Mouse (Mus musculus): ENCODE data around the gene Rtl8a. TPM values are rescaled to one million over a fixed set of nuclear protein-coding genes. Genes with fewer than 3 reads are reported as not detected.
"Not testable (repeated sequence)": the region's sequence is repeated elsewhere in the genome, so short reads cannot be mapped to it uniquely, and the experiment has no call there.

Gene Rtl8a
- polyA plus RNA-seq (2012; ENCODE audit: insufficient read depth, insufficient read length, low replicate concordance, missing spikeins), result not detected in 2 replicates

DNA sequence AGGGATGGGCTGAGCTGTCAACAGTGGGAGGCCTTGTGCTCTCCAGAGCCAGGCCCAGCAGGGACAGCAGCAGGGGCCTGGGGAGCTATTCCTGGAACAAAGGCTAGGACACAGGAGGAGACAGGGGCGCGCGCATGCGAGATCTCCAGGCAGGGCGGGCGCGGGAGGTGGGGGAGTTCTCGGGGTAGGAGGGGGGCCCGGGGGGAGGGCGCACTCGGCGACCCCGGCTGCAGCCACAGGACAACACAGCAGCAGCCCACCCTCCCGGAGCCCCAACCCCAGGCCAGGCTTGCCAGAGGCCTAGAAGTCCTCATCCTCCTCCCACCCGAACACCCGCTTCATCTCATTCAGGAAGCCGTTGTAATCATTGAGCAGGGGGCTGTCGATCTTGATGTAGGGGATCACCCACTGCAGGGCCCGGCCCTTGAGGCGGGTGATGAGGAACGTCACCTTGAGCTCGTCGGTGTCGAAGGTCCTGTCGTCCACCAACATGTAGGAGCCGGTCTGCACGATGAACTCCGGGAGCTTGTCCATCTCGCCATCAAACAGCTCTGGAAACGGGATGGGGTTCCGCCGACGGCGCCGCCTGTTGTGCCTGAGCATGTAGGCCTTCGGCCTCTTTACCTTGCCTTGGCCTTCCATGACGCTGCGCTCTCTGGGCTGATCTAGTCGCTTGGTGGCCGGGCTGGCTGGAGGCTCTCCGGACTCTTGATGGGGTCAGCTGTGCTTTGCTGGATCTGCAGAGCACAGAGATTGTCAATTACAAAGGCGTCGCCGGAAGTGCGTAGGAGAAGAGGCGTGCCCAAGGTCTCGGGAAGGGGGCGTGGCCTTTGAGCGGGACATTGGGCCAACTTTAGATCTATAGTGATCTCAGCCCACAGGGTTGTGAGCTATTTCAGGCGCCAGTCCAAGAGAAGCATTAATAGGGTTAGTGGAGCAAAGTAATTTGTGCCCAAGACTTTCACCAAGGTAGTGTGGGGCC, at the start of gene Rtl8a:
TSS of gene Rtl8a (minus strand) at position 703 of the 982 bp plus-strand sequence.
- peak within 1 kb of the TSS; percentile 66; the same call in 1 of the 2 replicates for H3K27ac ChIP-seq (ENCODE audit: insufficient read depth, low read depth, low read length)
- not testable (repeated sequence) for H3K4me1 ChIP-seq (ENCODE audit: control insufficient read depth, insufficient read depth, low read length)
- WGBS, result 28% methylated on average over 10 of the region's 50 CpGs
- peak within 1 kb of the TSS; percentile 47 for H3K4me3 ChIP-seq (ENCODE audit: insufficient read depth, low read depth, low read length)

DNA sequence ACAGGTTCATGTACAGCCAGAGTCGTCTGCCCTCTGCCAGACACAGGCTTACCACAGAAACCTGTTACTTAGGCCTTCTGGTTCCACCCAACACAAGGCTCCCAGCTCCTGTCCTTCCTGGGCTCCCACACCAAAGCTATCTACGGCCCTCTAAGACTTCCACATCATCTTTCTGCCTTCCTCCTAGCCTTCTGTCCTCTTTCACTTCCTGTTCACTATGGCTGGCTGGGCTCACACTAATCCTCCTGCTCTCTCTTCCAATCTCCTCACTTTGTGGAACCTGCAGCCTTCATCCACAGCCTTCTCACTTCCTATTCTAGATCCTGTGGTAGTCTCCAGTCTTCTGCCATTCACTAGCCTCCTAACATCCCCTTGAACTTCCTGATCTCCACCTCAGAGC, 49.7 kb upstream of the Rtl8a start:
- H3K27ac ChIP-seq (ENCODE audit: insufficient read depth, low read depth, low read length), result no peak overlapping the region
- WGBS, result 76% methylated on average over 2 of the region's 2 CpGs
- TF ChIP-seq POLR2A (IDR thresholded peaks at IDR 0.05; ENCODE audit: insufficient read depth, low read depth, low read length) (no peak), CTCF (IDR thresholded peaks at IDR 0.05; ENCODE audit: insufficient read depth, low read depth, low read length) (no peak)

GRCm38 (mm10) chrX:53692065-53692464, 48.6 kb upstream of the Rtl8a start:
- Histone ChIP-seq H3K4me1 (ENCODE audit: control insufficient read depth, insufficient read depth, low read length) (no peaks in the 10 kb centered on the region), H3K4me3 (ENCODE audit: insufficient read depth, low read depth, low read length) (no peak overlapping the region), H3K27ac (ENCODE audit: insufficient read depth, low read depth, low read length) (no peak overlapping the region)
- WGBS, result 67% methylated on average over 2 of the region's 2 CpGs
- TF ChIP-seq CTCF (IDR thresholded peaks at IDR 0.05; ENCODE audit: insufficient read depth, low read depth, low read length) (no peak), POLR2A (IDR thresholded peaks at IDR 0.05; ENCODE audit: insufficient read depth, low read depth, low read length) (no peak)

More for the DNA sequence above, 49.7 kb upstream of the Rtl8a start:
- Histone ChIP-seq H3K4me3 (ENCODE audit: insufficient read depth, low read depth, low read length) (no peak overlapping the region), H3K4me1 (ENCODE audit: control insufficient read depth, insufficient read depth, low read length) (no peaks in the 10 kb centered on the region)

GRCm38 (mm10) chrX:53684676-53685075, 41.2 kb upstream of the Rtl8a start:
- H3K27ac ChIP-seq (ENCODE audit: insufficient read depth, low read depth, low read length); H3K4me3 ChIP-seq (ENCODE audit: insufficient read depth, low read depth, low read length); H3K4me1 ChIP-seq (ENCODE audit: control insufficient read depth, insufficient read depth, low read length): not testable (repeated sequence)
- WGBS, result 76% methylated on average over 2 of the region's 4 CpGs

DNA sequence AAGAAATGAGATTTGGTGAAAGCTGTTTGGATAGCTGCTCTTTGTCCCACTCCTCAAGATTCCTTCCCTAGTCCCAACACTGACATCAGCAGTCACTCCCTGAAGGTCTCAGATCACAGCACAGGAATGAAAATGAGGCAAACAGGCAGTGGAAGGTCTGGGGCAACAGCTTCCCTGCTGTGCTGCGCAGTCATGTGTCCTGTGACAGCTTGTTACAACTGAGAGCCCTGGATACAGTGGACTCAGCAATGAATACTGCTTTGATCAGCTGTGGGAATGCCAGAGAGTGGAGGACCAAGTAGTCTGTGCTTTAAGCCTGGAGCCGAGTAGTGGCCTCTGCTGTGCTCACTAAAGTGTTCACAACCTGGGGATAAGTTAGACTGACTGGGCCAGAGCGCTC, 39.2 kb upstream of the Rtl8a start:
- 63% methylated on average over 3 of the region's 3 CpGs for WGBS
- not testable (repeated sequence) for H3K4me1 ChIP-seq (ENCODE audit: control insufficient read depth, insufficient read depth, low read length); H3K4me3 ChIP-seq (ENCODE audit: insufficient read depth, low read depth, low read length); H3K27ac ChIP-seq (ENCODE audit: insufficient read depth, low read depth, low read length)

DNA sequence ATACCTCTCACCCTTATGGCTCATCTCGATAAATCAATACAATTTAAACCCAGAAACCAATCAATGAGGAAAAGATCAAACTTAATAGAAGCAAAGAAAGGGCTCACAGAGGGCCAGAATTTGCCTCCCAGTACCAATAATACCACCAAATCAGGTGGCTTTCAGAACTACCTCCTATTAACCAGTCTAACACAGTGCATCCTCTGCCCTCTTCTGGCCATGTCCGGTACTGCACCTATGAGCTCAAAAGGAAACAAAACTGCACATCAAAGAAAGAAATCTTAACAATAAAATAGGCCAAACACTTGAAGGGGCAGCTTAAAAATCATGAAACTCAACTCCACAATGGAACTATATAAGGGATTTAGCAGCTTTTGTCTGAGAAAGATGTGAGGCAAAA, 33.5 kb upstream of the Rtl8a start:
- not testable (repeated sequence) for H3K4me3 ChIP-seq (ENCODE audit: insufficient read depth, low read depth, low read length); H3K27ac ChIP-seq (ENCODE audit: insufficient read depth, low read depth, low read length)
- 52% methylated on average over 2 of the region's 2 CpGs for WGBS

GRCm38 (mm10) chrX:53670696-53671095, 27.2 kb upstream of the Rtl8a start:
- WGBS, result 18% methylated on average over 4 of the region's 4 CpGs
- peak overlapping the region; percentile 97 for H3K27ac ChIP-seq (ENCODE audit: insufficient read depth, low read depth, low read length)

More for the DNA sequence above, 33.5 kb upstream of the Rtl8a start:
- not testable (repeated sequence) for H3K4me1 ChIP-seq (ENCODE audit: control insufficient read depth, insufficient read depth, low read length)

DNA sequence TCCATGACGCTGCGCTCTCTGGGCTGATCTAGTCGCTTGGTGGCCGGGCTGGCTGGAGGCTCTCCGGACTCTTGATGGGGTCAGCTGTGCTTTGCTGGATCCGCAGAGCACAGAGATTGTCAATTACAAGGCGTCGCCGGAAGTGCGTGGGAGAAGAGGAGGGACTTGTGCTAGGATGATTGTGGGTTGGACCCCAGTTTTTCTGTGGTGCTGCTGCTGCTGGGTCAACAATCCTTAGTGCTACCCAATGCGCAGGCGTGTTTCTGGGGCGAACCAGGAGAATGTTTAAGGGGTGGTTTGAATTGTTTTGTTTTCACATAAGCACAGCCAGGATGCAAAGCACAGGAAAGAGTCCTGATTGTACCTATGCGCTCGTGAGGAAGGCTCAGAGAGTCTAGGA, 26.8 kb upstream of the Rtl8a start, which contains the start of gene Rtl8b:
TSS of gene Rtl8b (minus strand) at position 115 of the 400 bp plus-strand sequence.
- 19% methylated on average over 13 of the region's 15 CpGs for WGBS
- TF ChIP-seq POLR2A (IDR thresholded peaks at IDR 0.05; ENCODE audit: insufficient read depth, low read depth, low read length), result no peak
- no peak for TF ChIP-seq CTCF (IDR thresholded peaks at IDR 0.05; ENCODE audit: insufficient read depth, low read depth, low read length)
- peak within 1 kb of the TSS; percentile 47 for H3K4me3 ChIP-seq (ENCODE audit: insufficient read depth, low read depth, low read length)
- no peaks in the 10 kb centered on the region for H3K4me1 ChIP-seq (ENCODE audit: control insufficient read depth, insufficient read depth, low read length)
- peak within 1 kb of the TSS; percentile 97 for H3K27ac ChIP-seq (ENCODE audit: insufficient read depth, low read depth, low read length)

More at GRCm38 (mm10) chrX:53670696-53671095, 27.2 kb upstream of the Rtl8a start:
- H3K4me1 ChIP-seq (ENCODE audit: control insufficient read depth, insufficient read depth, low read length), result not testable (repeated sequence)
- peak overlapping the region; percentile 47 for H3K4me3 ChIP-seq (ENCODE audit: insufficient read depth, low read depth, low read length)

- WGBS, result no CpG with 5 or more reads among the region's 36 CpGs
- not testable (repeated sequence) for H3K4me1 ChIP-seq (ENCODE audit: control insufficient read depth, insufficient read depth, low read length); H3K27ac ChIP-seq (ENCODE audit: insufficient read depth, low read depth, low read length)
- H3K4me3 ChIP-seq (ENCODE audit: insufficient read depth, low read depth, low read length), result peak overlapping the region; percentile 47
These were observed 26.2 kb upstream of the Rtl8a start for GRCm38 (mm10) chrX:53669557-53670270.

DNA sequence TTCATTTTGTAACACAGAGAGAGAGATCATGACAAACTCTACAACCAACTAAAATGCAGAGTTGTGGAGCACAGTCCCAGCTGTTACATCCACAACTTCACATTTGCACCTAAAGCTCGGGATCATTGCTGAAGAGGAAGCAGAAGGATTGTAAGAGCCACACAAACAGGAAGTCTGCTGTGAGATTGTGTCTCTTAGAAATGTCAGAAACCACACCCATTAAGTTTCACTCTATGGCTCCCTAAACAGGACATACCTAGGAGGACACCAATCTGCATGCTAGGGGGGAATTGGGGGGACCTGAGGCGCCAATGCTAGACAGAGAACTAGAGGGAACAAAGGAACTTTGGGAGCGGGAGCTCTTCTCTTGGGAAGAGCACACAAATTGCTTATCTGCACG, 9.4 kb upstream of the Rtl8a start:
- not testable (repeated sequence) for H3K4me1 ChIP-seq (ENCODE audit: control insufficient read depth, insufficient read depth, low read length); H3K27ac ChIP-seq (ENCODE audit: insufficient read depth, low read depth, low read length); H3K4me3 ChIP-seq (ENCODE audit: insufficient read depth, low read depth, low read length)
- WGBS, result 64% methylated on average over 4 of the region's 4 CpGs

All from olfactory bulb, adult 2 months (tissue).